Mouse (Mus musculus): ENCODE results near the gene Macrod2.

DNA sequence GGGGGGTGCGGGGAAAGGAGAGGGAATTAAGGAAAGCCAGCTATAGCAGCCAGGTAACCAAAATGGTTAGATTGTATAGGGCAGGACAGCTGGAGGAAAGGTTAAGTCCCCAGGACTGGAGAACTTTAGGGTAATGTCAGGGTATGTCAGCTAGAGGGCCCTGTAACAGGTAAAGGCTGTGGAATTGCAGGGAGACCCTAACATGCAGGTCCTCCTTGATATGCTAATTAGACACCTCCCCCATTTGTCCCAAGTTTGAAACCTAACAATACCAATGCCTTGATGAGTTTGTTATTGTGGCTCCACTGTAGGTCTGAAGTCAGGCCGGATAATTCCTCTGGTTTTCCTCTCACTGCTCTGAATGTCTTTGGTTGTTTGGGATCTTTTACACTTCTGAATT is 1948.9 kb downstream of the Macrod2 start:
- TF ChIP-seq CTCF (IDR thresholded peaks at IDR 0.05) (no peak), EP300 (IDR thresholded peaks at IDR 0.05) (no peak)

Measured in lung, postnatal 0 days (tissue).